Mouse (Mus musculus): Measurements from ENCODE around the gene Scgb1a1. TPM values are rescaled to one million over a fixed set of nuclear protein-coding genes. Genes with fewer than 3 reads are reported as not detected.

The Scgb1a1 gene
- polyA plus RNA-seq, 1 experiment: not detected

DNA sequence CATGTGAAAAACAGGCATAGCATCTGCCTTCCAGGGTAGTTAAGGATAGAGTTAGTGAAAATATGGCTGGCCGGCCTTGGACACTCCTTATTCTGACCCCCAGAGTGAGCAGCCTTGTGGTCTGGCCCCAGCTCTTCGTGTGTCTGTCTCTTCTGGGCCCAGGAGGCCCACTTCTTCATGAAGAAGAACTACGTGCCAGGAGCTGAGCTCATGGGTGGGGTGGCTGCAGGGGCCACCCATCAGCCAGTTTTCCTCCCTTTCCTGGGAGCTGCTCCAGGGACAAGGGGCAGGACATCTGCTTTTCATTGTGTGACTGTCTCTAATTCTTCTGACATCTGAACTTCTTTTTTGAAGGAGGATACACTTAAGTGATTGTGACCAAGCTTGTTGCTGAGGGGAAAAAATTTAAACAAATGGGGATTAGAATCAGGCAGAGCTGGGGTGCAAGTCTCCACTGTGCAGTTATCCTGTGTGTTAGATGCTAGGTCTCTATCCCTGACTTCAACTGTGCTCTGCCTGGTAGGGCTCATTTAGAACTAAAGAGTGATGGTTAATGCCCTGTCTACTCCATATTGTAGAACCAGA lies 17.4 kb upstream of the Scgb1a1 start:
- no peak overlapping the region for H3ac ChIP-seq (ENCODE audit: control insufficient read depth, insufficient read length)
- H3K36me3 ChIP-seq (ENCODE audit: control insufficient read depth, insufficient read depth): no peaks in the 10 kb centered on the region
- TF ChIP-seq USF1 (IDR thresholded peaks at IDR 0.05; ENCODE audit: low read depth) (no peak), POLR2A (IDR thresholded peaks at IDR 0.05; ENCODE audit: insufficient read length, low read depth) (no peak), TCF12 (IDR thresholded peaks at IDR 0.05; ENCODE audit: insufficient read depth, poor library complexity, severe bottlenecking) (no peak), SRF (IDR thresholded peaks at IDR 0.05; ENCODE audit: control insufficient read depth, insufficient read length, low read depth) (no peak), CEBPB (IDR thresholded peaks at IDR 0.05; ENCODE audit: insufficient read depth, poor library complexity, severe bottlenecking) (no peak), E2F4 (IDR thresholded peaks at IDR 0.05; ENCODE audit: insufficient read depth) (no peak), TCF3 (IDR thresholded peaks at IDR 0.05; ENCODE audit: insufficient read length, low read depth) (no peak), POLR2AphosphoS2 (IDR thresholded peaks at IDR 0.05; ENCODE audit: insufficient read length, low read depth) (no peak), MYOD1 (IDR thresholded peaks at IDR 0.05; ENCODE audit: control insufficient read depth in 1 of 3, insufficient read length in 2 of 3, low read depth in 2 of 3) (no peak), MAX (IDR thresholded peaks at IDR 0.05; ENCODE audit: low read depth) (no peak), MYOG (IDR thresholded peaks at IDR 0.05; ENCODE audit: control insufficient read depth in 1 of 3, insufficient read depth in 1 of 3, insufficient read length in 2 of 3, low read depth in 2 of 3) (no peak), REST (IDR thresholded peaks at IDR 0.05; ENCODE audit: insufficient read depth, insufficient read length) (no peak)
- H3K4me3 ChIP-seq: no peak overlapping the region
- no peaks in the 10 kb centered on the region for H3K27me3 ChIP-seq (ENCODE audit: control insufficient read depth, insufficient read depth, insufficient read length)
- H3K79me2 ChIP-seq (ENCODE audit: control insufficient read depth, insufficient read depth): no peaks in the 10 kb centered on the region
- H3K4me2 ChIP-seq (ENCODE audit: low read depth): no peak overlapping the region

DNA sequence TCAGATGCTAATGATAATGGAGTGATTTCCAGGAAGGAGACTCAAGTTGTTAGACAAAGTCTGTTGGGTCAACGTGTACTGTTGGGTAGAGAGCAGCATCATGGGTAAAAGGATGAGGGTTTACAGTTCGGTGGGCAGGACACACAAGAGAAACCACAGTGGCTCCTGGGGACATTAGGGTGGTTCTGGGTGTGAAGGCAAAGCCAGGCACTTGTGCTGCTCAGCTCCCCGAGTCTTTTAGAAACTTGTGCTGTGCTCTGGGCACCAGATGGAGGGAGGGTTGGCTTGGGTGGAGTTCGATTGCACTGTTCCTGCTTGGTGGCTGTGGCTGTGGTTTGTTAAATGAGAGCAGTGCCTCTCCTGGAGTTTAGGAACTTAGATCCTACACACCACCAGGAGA lies 16.2 kb upstream of the Scgb1a1 start:
- Histone ChIP-seq H3K4me3 (no peak overlapping the region), H3K79me2 (ENCODE audit: control insufficient read depth, insufficient read depth) (no peaks in the 10 kb centered on the region), H3K4me2 (ENCODE audit: low read depth) (no peak overlapping the region), H3K27me3 (ENCODE audit: control insufficient read depth, insufficient read depth, insufficient read length) (no peaks in the 10 kb centered on the region), H3K36me3 (ENCODE audit: control insufficient read depth, insufficient read depth) (no peaks in the 10 kb centered on the region), H3ac (ENCODE audit: control insufficient read depth, insufficient read length) (no peak overlapping the region)
- no peak for TF ChIP-seq CEBPB (IDR thresholded peaks at IDR 0.05; ENCODE audit: insufficient read depth, poor library complexity, severe bottlenecking)

- Histone ChIP-seq H3K4me3 (no peak overlapping the region), H3K27me3 (ENCODE audit: control insufficient read depth, insufficient read depth, insufficient read length) (no peaks in the 10 kb centered on the region), H3K36me3 (ENCODE audit: control insufficient read depth, insufficient read depth) (no peaks in the 10 kb centered on the region), H3K4me2 (ENCODE audit: low read depth) (no peak overlapping the region), H3ac (ENCODE audit: control insufficient read depth, insufficient read length) (no peak overlapping the region), H3K79me2 (ENCODE audit: control insufficient read depth, insufficient read depth) (no peaks in the 10 kb centered on the region)
- TF ChIP-seq MYOG (IDR thresholded peaks at IDR 0.05; ENCODE audit: control insufficient read depth in 1 of 3, insufficient read depth in 1 of 3, insufficient read length in 2 of 3, low read depth in 2 of 3) (no peak), TCF3 (IDR thresholded peaks at IDR 0.05; ENCODE audit: insufficient read length, low read depth) (no peak), TCF12 (IDR thresholded peaks at IDR 0.05; ENCODE audit: insufficient read depth, poor library complexity, severe bottlenecking) (no peak), CEBPB (IDR thresholded peaks at IDR 0.05; ENCODE audit: insufficient read depth, poor library complexity, severe bottlenecking) (no peak), POLR2AphosphoS2 (IDR thresholded peaks at IDR 0.05; ENCODE audit: insufficient read length, low read depth) (no peak), SRF (IDR thresholded peaks at IDR 0.05; ENCODE audit: control insufficient read depth, insufficient read length, low read depth) (no peak), REST (IDR thresholded peaks at IDR 0.05; ENCODE audit: insufficient read depth, insufficient read length) (no peak), E2F4 (IDR thresholded peaks at IDR 0.05; ENCODE audit: insufficient read depth) (no peak), USF1 (IDR thresholded peaks at IDR 0.05; ENCODE audit: low read depth) (no peak), MYOD1 (IDR thresholded peaks at IDR 0.05; ENCODE audit: control insufficient read depth in 1 of 3, insufficient read length in 2 of 3, low read depth in 2 of 3) (no peak), POLR2A (IDR thresholded peaks at IDR 0.05; ENCODE audit: insufficient read length, low read depth) (no peak)
Observed at GRCm38 (mm10) chr19:9101062-9101457, 13.3 kb upstream of the Scgb1a1 start.

DNA sequence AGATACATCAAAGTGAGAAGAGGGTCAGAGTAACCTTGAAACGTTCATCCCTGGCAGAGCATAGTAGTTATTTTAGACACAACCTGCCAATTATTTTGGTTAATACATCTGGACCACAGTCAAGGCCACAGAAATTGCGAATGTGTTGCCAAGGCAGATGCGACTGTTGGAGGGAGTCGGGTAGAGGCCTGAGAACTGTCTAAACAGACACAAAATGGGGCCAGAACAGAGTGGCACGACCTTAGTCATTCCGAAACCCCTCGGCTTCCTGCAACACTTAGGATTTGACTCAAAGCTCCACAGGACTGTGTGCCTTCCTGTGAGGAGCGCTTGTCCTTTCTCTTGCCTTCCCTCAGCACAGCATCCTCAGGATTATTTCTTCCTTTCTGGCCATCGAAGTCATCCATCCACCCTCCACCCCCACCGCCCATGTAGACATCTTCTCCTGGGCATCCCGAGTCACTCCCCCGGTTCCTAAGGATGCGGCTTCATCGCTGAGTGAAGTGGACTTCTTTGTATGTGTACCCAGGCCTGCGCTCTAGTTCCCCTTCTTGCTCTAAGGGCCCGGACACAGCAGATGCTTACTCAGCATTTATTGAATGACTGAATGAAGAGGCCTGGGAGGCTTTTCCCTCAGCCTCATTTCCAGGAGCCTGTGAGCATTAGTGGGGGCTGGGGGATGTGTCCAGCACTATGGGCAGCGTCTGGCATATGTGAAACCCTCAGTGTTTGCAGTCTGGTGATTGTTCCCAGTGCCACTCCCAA lies 12.7 kb upstream of the Scgb1a1 start:
- TF ChIP-seq MAX (IDR thresholded peaks at IDR 0.05; ENCODE audit: low read depth): no peak
- no peak for TF ChIP-seq CEBPB (IDR thresholded peaks at IDR 0.05; ENCODE audit: insufficient read depth, poor library complexity, severe bottlenecking)
- no peak for TF ChIP-seq MYOG (IDR thresholded peaks at IDR 0.05; ENCODE audit: control insufficient read depth in 1 of 3, insufficient read depth in 1 of 3, insufficient read length in 2 of 3, low read depth in 2 of 3)
- TF ChIP-seq REST (IDR thresholded peaks at IDR 0.05; ENCODE audit: insufficient read depth, insufficient read length): no peak
- no peak for TF ChIP-seq POLR2A (IDR thresholded peaks at IDR 0.05; ENCODE audit: insufficient read length, low read depth)
- no peak for TF ChIP-seq USF1 (IDR thresholded peaks at IDR 0.05; ENCODE audit: low read depth)
- TF ChIP-seq MYOD1 (IDR thresholded peaks at IDR 0.05; ENCODE audit: control insufficient read depth in 1 of 3, insufficient read length in 2 of 3, low read depth in 2 of 3): no peak
- no peak for TF ChIP-seq POLR2AphosphoS2 (IDR thresholded peaks at IDR 0.05; ENCODE audit: insufficient read length, low read depth)
- TF ChIP-seq E2F4 (IDR thresholded peaks at IDR 0.05; ENCODE audit: insufficient read depth): no peak
- TF ChIP-seq SRF (IDR thresholded peaks at IDR 0.05; ENCODE audit: control insufficient read depth, insufficient read length, low read depth): no peak
- TF ChIP-seq TCF12 (IDR thresholded peaks at IDR 0.05; ENCODE audit: insufficient read depth, poor library complexity, severe bottlenecking): no peak
- TF ChIP-seq TCF3 (IDR thresholded peaks at IDR 0.05; ENCODE audit: insufficient read length, low read depth): no peak
- Histone ChIP-seq H3K4me2 (ENCODE audit: low read depth) (no peak overlapping the region), H3K27me3 (ENCODE audit: control insufficient read depth, insufficient read depth, insufficient read length) (no peaks in the 10 kb centered on the region), H3K4me3 (no peak overlapping the region), H3K36me3 (ENCODE audit: control insufficient read depth, insufficient read depth) (no peaks in the 10 kb centered on the region), H3ac (ENCODE audit: control insufficient read depth, insufficient read length) (no peak overlapping the region), H3K79me2 (ENCODE audit: control insufficient read depth, insufficient read depth) (no peaks in the 10 kb centered on the region)
